Mouse (Mus musculus): ENCODE measurements around the gene Cyld. TPM values are rescaled to one million over a fixed set of nuclear protein-coding genes. Genes with fewer than 3 reads are reported as not detected.

Cyld gene
- polyA plus RNA-seq, 1 experiment from 2014 or later, result 7.7 TPM

DNA sequence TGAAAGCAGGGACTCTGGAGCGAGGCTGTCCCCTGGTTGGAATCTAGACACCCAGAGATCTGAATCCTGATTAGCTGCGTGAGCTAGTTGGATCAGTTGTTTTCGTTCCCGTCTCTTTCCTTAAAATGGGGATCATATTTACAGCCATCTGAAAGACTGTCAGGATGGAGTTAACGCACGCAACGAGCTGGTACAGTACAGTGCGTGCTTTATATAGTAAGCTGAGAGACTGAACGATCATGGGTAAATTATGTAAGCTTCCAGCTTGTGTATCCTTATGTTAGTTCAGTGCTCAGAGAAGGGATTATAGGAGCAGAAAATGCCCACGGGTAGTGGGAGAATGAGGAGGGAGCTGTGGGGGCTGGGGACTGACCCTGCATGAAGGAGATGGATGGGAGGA lies 25.3 kb upstream of the Cyld start:
- H3K27me3 ChIP-seq (replicated peaks), result 0 out of 2 replicates have a peak, but pooled peaks cover 4% of the 10 kb centered on the region
- no peak for ATAC-seq
- H3K27ac ChIP-seq, result no peak overlapping the region
- no peaks in the 10 kb centered on the region for H3K4me1 ChIP-seq
- no peak overlapping the region for H3K4me3 ChIP-seq
- WGBS (ENCODE audit: insufficient replicate concordance), result 69% methylated on average over 10 of the region's 10 CpGs
- H3K4me2 ChIP-seq, result no peak overlapping the region
- H3K36me3 ChIP-seq, result no peaks in the 10 kb centered on the region
- H3K9ac ChIP-seq, result no peak overlapping the region
- H3K9me3 ChIP-seq (replicated peaks), result no peaks in the 10 kb centered on the region

DNA sequence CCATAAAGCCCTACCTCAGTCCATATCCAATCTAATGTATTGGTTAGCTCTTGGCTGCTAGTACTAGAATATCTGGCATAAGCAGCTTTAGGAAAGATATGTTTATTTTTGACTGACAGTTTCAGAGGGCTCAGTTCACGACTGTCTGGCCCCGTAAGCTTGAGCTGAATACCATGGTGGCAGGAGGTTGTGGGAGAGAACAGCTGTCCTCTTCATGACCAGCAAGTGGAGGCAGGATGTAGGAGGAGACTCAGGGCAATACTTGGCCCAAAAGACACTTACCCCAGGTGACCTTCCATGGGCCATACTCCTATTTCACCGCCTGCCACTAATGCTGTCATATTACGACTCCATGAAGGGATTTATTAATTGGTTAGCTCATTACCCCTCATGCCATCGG lies 23.0 kb upstream of the Cyld start:
- Histone ChIP-seq H3K27me3 (replicated peaks) (0 out of 2 replicates have a peak, but pooled peaks cover 4% of the 10 kb centered on the region), H3K9me3 (replicated peaks) (no peaks in the 10 kb centered on the region), H3K4me2 (no peak overlapping the region), H3K4me1 (no peaks in the 10 kb centered on the region), H3K27ac (no peak overlapping the region), H3K36me3 (no peaks in the 10 kb centered on the region), H3K9ac (no peak overlapping the region), H3K4me3 (no peak overlapping the region)
- 76% methylated on average over 5 of the region's 5 CpGs for WGBS (ENCODE audit: insufficient replicate concordance)
- ATAC-seq, result no peak

GRCm38 (mm10) chr8:88675372-88676165 lies 21.3 kb upstream of the Cyld start:
- WGBS (ENCODE audit: insufficient replicate concordance), result 68% methylated on average over 12 of the region's 12 CpGs
- no peaks in the 10 kb centered on the region for H3K9me3 ChIP-seq (replicated peaks)
- H3K27ac ChIP-seq, result no peak overlapping the region
- no peak overlapping the region for H3K4me2 ChIP-seq
- no peaks in the 10 kb centered on the region for H3K36me3 ChIP-seq
- no peak overlapping the region for H3K4me3 ChIP-seq
- 0 out of 2 replicates have a peak, but pooled peaks cover 4% of the 10 kb centered on the region for H3K27me3 ChIP-seq (replicated peaks)
- H3K4me1 ChIP-seq, result no peaks in the 10 kb centered on the region
- no peak overlapping the region for H3K9ac ChIP-seq
- no peak for ATAC-seq

- Histone ChIP-seq H3K4me3 (no peak overlapping the region), H3K9ac (no peak overlapping the region), H3K27me3 (replicated peaks) (0 out of 2 replicates have a peak, but pooled peaks cover 4% of the 10 kb centered on the region), H3K9me3 (replicated peaks) (no peaks in the 10 kb centered on the region), H3K4me1 (no peaks in the 10 kb centered on the region), H3K4me2 (no peak overlapping the region), H3K27ac (no peak overlapping the region), H3K36me3 (no peaks in the 10 kb centered on the region)
- WGBS (ENCODE audit: insufficient replicate concordance), result 77% methylated on average over 8 of the region's 8 CpGs
- no peak for ATAC-seq
Measured at GRCm38 (mm10) chr8:88677071-88677470, 19.8 kb upstream of the Cyld start.

DNA sequence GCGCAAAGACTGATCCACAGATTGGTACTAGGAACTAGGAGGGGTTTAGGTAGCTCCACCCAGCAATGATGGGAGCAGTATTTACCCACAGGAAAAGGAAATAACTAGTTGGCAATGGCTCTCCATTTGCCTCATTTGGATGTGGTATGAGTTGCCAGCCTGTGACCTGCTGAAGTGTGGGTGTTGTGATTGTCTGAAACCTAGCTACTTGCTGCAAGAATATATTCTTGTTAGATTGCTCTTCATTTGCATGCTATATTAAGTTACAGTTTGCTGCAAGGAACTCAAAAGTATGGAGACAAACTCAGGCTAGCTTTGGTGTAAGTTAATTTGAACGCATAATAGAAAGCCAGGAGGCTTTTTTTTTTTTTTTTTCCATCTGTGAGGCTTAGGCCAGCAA lies 16.3 kb upstream of the Cyld start:
- H3K4me3 ChIP-seq, result no peak overlapping the region
- H3K36me3 ChIP-seq, result no peaks in the 10 kb centered on the region
- WGBS (ENCODE audit: insufficient replicate concordance), result 73% methylated on average over 2 of the region's 2 CpGs
- no peaks in the 10 kb centered on the region for H3K27me3 ChIP-seq (replicated peaks)
- H3K9me3 ChIP-seq (replicated peaks), result no peaks in the 10 kb centered on the region
- no peak overlapping the region for H3K27ac ChIP-seq
- H3K4me2 ChIP-seq, result no peak overlapping the region
- no peak overlapping the region for H3K9ac ChIP-seq
- H3K4me1 ChIP-seq, result no peaks in the 10 kb centered on the region
- ATAC-seq, result no peak

- no peak overlapping the region for H3K4me2 ChIP-seq
- H3K27ac ChIP-seq, result no peak overlapping the region
- no peaks in the 10 kb centered on the region for H3K4me1 ChIP-seq
- H3K4me3 ChIP-seq, result no peak overlapping the region
- WGBS (ENCODE audit: insufficient replicate concordance), result 66% methylated on average over 8 of the region's 8 CpGs
- H3K9me3 ChIP-seq (replicated peaks), result no peaks in the 10 kb centered on the region
- no peak for ATAC-seq
- no peaks in the 10 kb centered on the region for H3K36me3 ChIP-seq
- H3K27me3 ChIP-seq (replicated peaks), result no peaks in the 10 kb centered on the region
- no peak overlapping the region for H3K9ac ChIP-seq
Measured at GRCm38 (mm10) chr8:88681046-88681445, 15.8 kb upstream of the Cyld start.

DNA sequence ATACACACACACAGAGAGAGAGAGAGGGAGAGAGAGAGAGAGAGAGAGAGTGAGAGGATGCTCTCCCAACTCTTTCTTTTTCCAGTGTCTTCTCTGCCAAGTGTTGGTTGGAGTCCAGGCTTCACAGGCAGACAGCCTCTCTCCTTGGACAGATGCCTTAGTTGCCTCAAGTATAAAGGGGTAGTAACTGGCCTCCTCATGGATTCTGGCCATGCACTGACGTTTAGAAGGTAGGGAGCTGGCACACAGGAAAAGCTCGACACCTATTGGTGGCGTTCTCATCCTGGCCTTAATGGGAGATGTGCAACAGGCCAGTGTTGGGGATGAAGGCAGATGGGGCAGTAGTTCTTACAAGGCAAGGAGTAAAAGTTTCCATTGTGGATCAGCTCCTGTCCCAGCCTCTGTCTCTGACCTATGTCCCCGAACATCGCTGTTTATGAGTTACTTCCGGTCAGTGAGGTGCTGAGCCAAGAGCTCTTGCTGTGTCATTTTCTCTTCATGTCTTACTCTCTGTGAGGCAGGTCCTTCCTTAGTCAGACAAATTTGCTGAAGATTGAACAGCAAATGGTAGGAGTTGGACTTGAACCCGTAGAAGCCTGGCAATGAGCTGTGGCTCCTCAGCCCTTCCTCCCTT lies 13.1 kb upstream of the Cyld start:
- 75% methylated on average over 7 of the region's 7 CpGs for WGBS (ENCODE audit: insufficient replicate concordance)
- Histone ChIP-seq H3K9me3 (replicated peaks) (no peaks in the 10 kb centered on the region), H3K4me3 (no peak overlapping the region), H3K36me3 (no peaks in the 10 kb centered on the region), H3K9ac (no peak overlapping the region), H3K27ac (no peak overlapping the region), H3K4me2 (no peak overlapping the region), H3K4me1 (no peaks in the 10 kb centered on the region), H3K27me3 (replicated peaks) (no peaks in the 10 kb centered on the region)
- no peak for ATAC-seq

- peaks cover 7% of the 10 kb centered on the region; the same call in 1 of the 2 replicates for H3K27me3 ChIP-seq (replicated peaks)
- no peaks in the 10 kb centered on the region for H3K9me3 ChIP-seq (replicated peaks)
- ATAC-seq, result no peak
- H3K36me3 ChIP-seq, result no peaks in the 10 kb centered on the region
- H3K9ac ChIP-seq, result no peak overlapping the region
- no peak overlapping the region for H3K4me2 ChIP-seq
- 45% methylated on average over 9 of the region's 9 CpGs for WGBS (ENCODE audit: insufficient replicate concordance)
- H3K27ac ChIP-seq, result no peak overlapping the region
- H3K4me3 ChIP-seq, result no peak overlapping the region
- H3K4me1 ChIP-seq, result no peaks in the 10 kb centered on the region
Measured at GRCm38 (mm10) chr8:88686226-88686905, 10.5 kb upstream of the Cyld start.

GRCm38 (mm10) chr8:88686906-88687235 lies 10.0 kb upstream of the Cyld start:
- Histone ChIP-seq H3K27me3 (replicated peaks) (peaks cover 12% of the 10 kb centered on the region; the same call in 1 of the 2 replicates), H3K36me3 (no peaks in the 10 kb centered on the region), H3K9me3 (replicated peaks) (no peaks in the 10 kb centered on the region), H3K4me1 (no peaks in the 10 kb centered on the region), H3K4me3 (no peak overlapping the region), H3K4me2 (no peak overlapping the region), H3K9ac (no peak overlapping the region), H3K27ac (no peak overlapping the region)
- 58% methylated on average over 8 of the region's 8 CpGs for WGBS (ENCODE audit: insufficient replicate concordance)
- ATAC-seq, result no peak

DNA sequence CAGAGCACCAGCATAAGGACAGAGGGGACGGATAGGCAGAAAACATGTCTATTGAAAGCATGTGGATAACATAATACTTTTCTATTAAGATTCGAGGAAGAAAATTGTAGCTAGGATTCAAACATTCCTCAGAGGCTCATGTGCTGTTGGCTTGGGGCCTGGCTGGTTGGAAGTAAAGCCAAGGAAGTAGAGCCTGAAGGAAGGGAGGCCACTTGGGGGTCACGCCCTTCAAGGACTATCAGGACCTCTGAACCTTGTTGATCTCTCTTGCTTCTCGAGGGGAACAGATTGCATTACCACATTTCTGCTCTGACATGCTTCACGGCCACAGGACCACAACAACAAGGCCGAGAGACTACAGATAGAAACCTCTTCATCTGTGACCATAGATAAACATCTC lies 7.7 kb upstream of the Cyld start:
- peaks cover 13% of the 10 kb centered on the region; the same call in 1 of the 2 replicates for H3K27me3 ChIP-seq (replicated peaks)
- H3K9ac ChIP-seq, result no peak overlapping the region
- no peak overlapping the region for H3K4me2 ChIP-seq
- H3K4me1 ChIP-seq, result no peaks in the 10 kb centered on the region
- H3K9me3 ChIP-seq (replicated peaks), result no peaks in the 10 kb centered on the region
- H3K27ac ChIP-seq, result no peak overlapping the region
- no peak overlapping the region for H3K4me3 ChIP-seq
- no peaks in the 10 kb centered on the region for H3K36me3 ChIP-seq
- whole genome bisulfite sequencing (ENCODE audit: insufficient replicate concordance), result 58% methylated on average over 6 of the region's 6 CpGs
- no peak for ATAC-seq

GRCm38 (mm10) chr8:88689891-88690290 lies 6.9 kb upstream of the Cyld start:
- no peak overlapping the region for H3K27ac ChIP-seq
- H3K36me3 ChIP-seq, result no peaks in the 10 kb centered on the region
- H3K27me3 ChIP-seq (replicated peaks), result peaks cover 13% of the 10 kb centered on the region; the same call in 1 of the 2 replicates
- H3K4me1 ChIP-seq, result peaks cover 5% of the 10 kb centered on the region; the same call in 1 of the 2 replicates
- H3K9me3 ChIP-seq (replicated peaks), result no peaks in the 10 kb centered on the region
- 67% methylated on average over 6 of the region's 6 CpGs for WGBS (ENCODE audit: insufficient replicate concordance)
- ATAC-seq, result no peak
- H3K9ac ChIP-seq, result no peak overlapping the region
- no peak overlapping the region for H3K4me3 ChIP-seq
- H3K4me2 ChIP-seq, result no peak overlapping the region

GRCm38 (mm10) chr8:88691342-88691948 lies 5.4 kb upstream of the Cyld start:
- Histone ChIP-seq H3K4me1 (peaks cover 18% of the 10 kb centered on the region; the same call in 1 of the 2 replicates), H3K36me3 (no peaks in the 10 kb centered on the region), H3K4me3 (no peak overlapping the region), H3K9me3 (replicated peaks) (no peaks in the 10 kb centered on the region), H3K27ac (no peak overlapping the region), H3K9ac (no peak overlapping the region), H3K4me2 (no peak overlapping the region), H3K27me3 (replicated peaks) (peaks cover 13% of the 10 kb centered on the region; the same call in 1 of the 2 replicates)
- 36% methylated on average over 4 of the region's 4 CpGs for WGBS (ENCODE audit: insufficient replicate concordance)
- ATAC-seq, result no peak
